Mouse (Mus musculus) forebrain, embryonic 15.5 days (tissue): ENCODE measurements around the gene Pgs1. TPM values are rescaled to one million over a fixed set of nuclear protein-coding genes. Genes with fewer than 3 reads are reported as not detected.
A peak's percentile ranks its signal among the peaks of the same experiment; 100 is the strongest.

Source experiments
- ATAC-seq: fragments of 200-750 bp; cut with Nextera tagmentation; replicated peaks from 2 replicates; pipeline ENCODE4 v1.8.0; 2017; ENCODE audit warnings: mild to moderate bottlenecking, moderate TSS enrichment, moderate library complexity
- H3K27ac ChIP-seq: fragments of 300-500 bp; sonication (generic); replicated peaks from 2 replicates; pipeline ENCODE4 v1.5.1; 2015; ENCODE audit warnings: mild to moderate bottlenecking, inconsistent platforms
- H3K27me3 ChIP-seq: fragments of 300-500 bp; sonication (generic); 2 replicates; pipeline ENCODE4 v1.6.1; 2015; ENCODE audit warnings: inconsistent platforms
- H3K36me3 ChIP-seq: fragments of 300-500 bp; sonication (generic); 2 replicates; pipeline ENCODE4 v1.6.1; 2015; ENCODE audit warnings: mild to moderate bottlenecking, inconsistent platforms
- H3K4me1 ChIP-seq: fragments of 300-500 bp; sonication (generic); 2 replicates; pipeline ENCODE4 v1.6.1; 2015; ENCODE audit warnings: inconsistent platforms
- H3K4me2 ChIP-seq: fragments of 300-500 bp; sonication (generic); replicated peaks from 2 replicates; pipeline ENCODE4 v1.6.1; 2015; ENCODE audit warnings: mild to moderate bottlenecking, inconsistent platforms
- H3K4me3 ChIP-seq: fragments of 300-500 bp; sonication (generic); 2 replicates; pipeline ENCODE4 v1.5.1; 2015; ENCODE audit warnings: mild to moderate bottlenecking, inconsistent platforms
- H3K9ac ChIP-seq: fragments of 300-500 bp; sonication (generic); replicated peaks from 2 replicates; pipeline ENCODE4 v1.6.1; 2015; ENCODE audit warnings: mild to moderate bottlenecking, inconsistent platforms
- H3K9me3 ChIP-seq: fragments of 300-500 bp; sonication (generic); 2 replicates; pipeline ENCODE4 v1.6.1; 2016; ENCODE audit warnings: inconsistent platforms
- WGBS: fragments of 180-500 bp; shearing (Covaris S2); methylation state at CpG from one replicate; pipeline ENCODE4 v1.1.7; 2015; ENCODE audit warnings: mixed read lengths; 5-methylcytosine and 5-hydroxymethylcytosine counted together
- microRNA-seq: library from miRNA; unstranded; fragments of <30 nt; microRNA quantifications from one replicate; pipeline ENCODE4, GENCODE M21; 2016
- polyA plus RNA-seq: library from polyadenylated mRNA; unstranded; fragments of >200 nt; fragmentation: Nextera tagmentation; extraction: Ambion mirVana; gene quantifications from 2 replicates; pipeline ENCODE4 v1.2.1, GENCODE M21; 2015

Gene Pgs1
- polyA plus RNA-seq, 1 experiment from 2014 or later, result 54.3 TPM

GRCm38 (mm10) chr11:118043293-118043907, 57.3 kb downstream of the Pgs1 start:
- H3K4me1 ChIP-seq, result peaks cover 12% of the 10 kb centered on the region; the same call in 1 of the 2 replicates
- H3K4me3 ChIP-seq, result no peak overlapping the region
- no peak overlapping the region for H3K9ac ChIP-seq
- H3K4me2 ChIP-seq, result no peak overlapping the region
- H3K27me3 ChIP-seq, result no peaks in the 10 kb centered on the region
- 49% methylated on average over 14 of the region's 14 CpGs for WGBS
- H3K36me3 ChIP-seq, result no peaks in the 10 kb centered on the region
- no peak overlapping the region for H3K27ac ChIP-seq
- no peaks in the 10 kb centered on the region for H3K9me3 ChIP-seq
- peak; percentile 48; the same call in 1 of the 2 replicates for ATAC-seq

GRCm38 (mm10) chr11:118049641-118050040, 63.5 kb downstream of the Pgs1 start:
- no peaks in the 10 kb centered on the region for H3K4me1 ChIP-seq
- no peak overlapping the region for H3K9ac ChIP-seq
- ATAC-seq, result no peak
- H3K27me3 ChIP-seq, result no peaks in the 10 kb centered on the region
- H3K27ac ChIP-seq, result no peak overlapping the region
- no peak overlapping the region for H3K4me2 ChIP-seq
- no peaks in the 10 kb centered on the region for H3K36me3 ChIP-seq
- no peak overlapping the region for H3K4me3 ChIP-seq
- no peaks in the 10 kb centered on the region for H3K9me3 ChIP-seq
- 39% methylated on average over 8 of the region's 8 CpGs for WGBS

GRCm38 (mm10) chr11:118050174-118050573, 64.1 kb downstream of the Pgs1 start:
- Histone ChIP-seq H3K9me3 (no peaks in the 10 kb centered on the region), H3K4me3 (no peak overlapping the region), H3K27me3 (no peaks in the 10 kb centered on the region), H3K4me1 (no peaks in the 10 kb centered on the region), H3K36me3 (no peaks in the 10 kb centered on the region), H3K4me2 (no peak overlapping the region), H3K27ac (no peak overlapping the region), H3K9ac (no peak overlapping the region)
- WGBS, result 82% methylated on average over 16 of the region's 16 CpGs
- no peak for ATAC-seq

GRCm38 (mm10) chr11:118058367-118058766, 72.3 kb downstream of the Pgs1 start:
- Histone ChIP-seq H3K4me1 (peaks cover 5% of the 10 kb centered on the region; the same call in 1 of the 2 replicates), H3K36me3 (no peaks in the 10 kb centered on the region), H3K27ac (no peak overlapping the region), H3K9me3 (no peaks in the 10 kb centered on the region), H3K9ac (no peak overlapping the region), H3K4me3 (no peak overlapping the region), H3K4me2 (no peak overlapping the region), H3K27me3 (no peaks in the 10 kb centered on the region)
- 77% methylated on average over 12 of the region's 12 CpGs for WGBS
- no peak for ATAC-seq

GRCm38 (mm10) chr11:118058872-118059271, 72.8 kb downstream of the Pgs1 start:
- no peak for ATAC-seq
- H3K27me3 ChIP-seq, result no peaks in the 10 kb centered on the region
- peaks cover 5% of the 10 kb centered on the region; the same call in 1 of the 2 replicates for H3K4me1 ChIP-seq
- H3K27ac ChIP-seq, result no peak overlapping the region
- H3K4me2 ChIP-seq, result no peak overlapping the region
- H3K9ac ChIP-seq, result no peak overlapping the region
- H3K36me3 ChIP-seq, result no peaks in the 10 kb centered on the region
- no peaks in the 10 kb centered on the region for H3K9me3 ChIP-seq
- 64% methylated on average over 10 of the region's 10 CpGs for WGBS
- H3K4me3 ChIP-seq, result no peak overlapping the region

- Histone ChIP-seq H3K36me3 (no peaks in the 10 kb centered on the region), H3K4me3 (no peak overlapping the region), H3K4me2 (no peak overlapping the region), H3K27ac (no peak overlapping the region), H3K27me3 (no peaks in the 10 kb centered on the region), H3K9me3 (no peaks in the 10 kb centered on the region), H3K9ac (no peak overlapping the region), H3K4me1 (peaks cover 5% of the 10 kb centered on the region; the same call in 1 of the 2 replicates)
- ATAC-seq, result no peak
- 86% methylated on average over 14 of the region's 14 CpGs for WGBS
These were observed 73.9 kb downstream of the Pgs1 start for GRCm38 (mm10) chr11:118060038-118060437.

GRCm38 (mm10) chr11:118067588-118067987, 81.5 kb downstream of the Pgs1 start:
- Histone ChIP-seq H3K27me3 (no peaks in the 10 kb centered on the region), H3K36me3 (no peaks in the 10 kb centered on the region), H3K9ac (no peak overlapping the region), H3K4me2 (no peak overlapping the region), H3K4me3 (no peak overlapping the region), H3K27ac (no peak overlapping the region), H3K4me1 (no peaks in the 10 kb centered on the region), H3K9me3 (no peaks in the 10 kb centered on the region)
- 75% methylated on average over 8 of the region's 8 CpGs for WGBS
- ATAC-seq, result no peak

- H3K36me3 ChIP-seq, result no peaks in the 10 kb centered on the region
- no peaks in the 10 kb centered on the region for H3K4me1 ChIP-seq
- H3K4me2 ChIP-seq, result no peak overlapping the region
- H3K9me3 ChIP-seq, result no peaks in the 10 kb centered on the region
- no peak for ATAC-seq
- no peak overlapping the region for H3K9ac ChIP-seq
- H3K4me3 ChIP-seq, result no peak overlapping the region
- H3K27me3 ChIP-seq, result no peaks in the 10 kb centered on the region
- H3K27ac ChIP-seq, result no peak overlapping the region
- WGBS, result 86% methylated on average over 16 of the region's 16 CpGs
These were observed 82.8 kb downstream of the Pgs1 start for GRCm38 (mm10) chr11:118068812-118069332.

- H3K27me3 ChIP-seq, result no peaks in the 10 kb centered on the region
- H3K9me3 ChIP-seq, result no peaks in the 10 kb centered on the region
- no peaks in the 10 kb centered on the region for H3K4me1 ChIP-seq
- no peak overlapping the region for H3K4me2 ChIP-seq
- H3K27ac ChIP-seq, result no peak overlapping the region
- ATAC-seq, result no peak
- WGBS, result 37% methylated on average over 11 of the region's 11 CpGs
- H3K4me3 ChIP-seq, result no peak overlapping the region
- no peak overlapping the region for H3K9ac ChIP-seq
- H3K36me3 ChIP-seq, result no peaks in the 10 kb centered on the region
These were observed 85.3 kb downstream of the Pgs1 start for GRCm38 (mm10) chr11:118071227-118071912.

Small RNA genes lying within 50 kb of the gene (microRNA-seq; reads per million reads assigned to microRNA genes)
- gene Mir6933, result not detected

Other genes with a start within 250 kb of the Pgs1 start
- gene Tmc8, start 204.2 kb upstream of the Pgs1 start, polyA plus RNA-seq, result 0.43 and 0.45 TPM in 2 replicates
- gene Tmc6, start 204.1 kb upstream of the Pgs1 start, polyA plus RNA-seq, result 1.9 and 2.6 TPM in 2 replicates
- gene 6030468B19Rik, start 188.6 kb upstream of the Pgs1 start, polyA plus RNA-seq, result 0.18 TPM in 1 of 2 replicates, not detected in the other
- gene Gm20708, start 176.6 kb upstream of the Pgs1 start, polyA plus RNA-seq, result 0.72 and 0.79 TPM in 2 replicates
- gene Syngr2, start 176.6 kb upstream of the Pgs1 start, polyA plus RNA-seq, result 12.3 and 12.6 TPM in 2 replicates
- 5.3 and 6.4 TPM in 2 replicates for gene Afmid, start 160.4 kb upstream of the Pgs1 start, polyA plus RNA-seq
- gene Tk1, start 160.2 kb upstream of the Pgs1 start, polyA plus RNA-seq, result 45.9 and 52.1 TPM in 2 replicates
- gene Birc5, start 137.0 kb upstream of the Pgs1 start, polyA plus RNA-seq, result 97.5 and 106 TPM in 2 replicates
- not detected in 2 replicates for gene Tmem235, start 125.5 kb upstream of the Pgs1 start, polyA plus RNA-seq
- gene Tha1, start 112.8 kb upstream of the Pgs1 start, polyA plus RNA-seq, result 3.1 and 3.6 TPM in 2 replicates
- 14.2 and 15.1 TPM in 2 replicates for gene Socs3, start 16.2 kb upstream of the Pgs1 start, polyA plus RNA-seq
- gene Dnah17, start 144.3 kb downstream of the Pgs1 start, polyA plus RNA-seq, result 0.27 TPM in 2 replicates